Mouse (Mus musculus): ENCODE measurements at regions not wholly inside any gene's neighbourhood (a gene's known extent, or its start where the extent isn't known, plus 50 kb on each side); places are given as distances from the start of the nearest gene placed in this dataset.

GRCm38 (mm10) chr8:23314275-23315123, 903.3 kb downstream of the Mrps31 start:
- peak in 1 of 2 experiments; percentile 5 for DNase-seq (ENCODE audit: low spot score in 2 of 2)

- peak in 1 of 2 experiments; percentile 28 for DNase-seq (ENCODE audit: low spot score in 2 of 2)
These were observed 908.4 kb downstream of the Mrps31 start for GRCm38 (mm10) chr8:23319556-23319955.

GRCm38 (mm10) chr8:23321166-23321565, 910.0 kb downstream of the Mrps31 start:
- DNase-seq (ENCODE audit: low spot score in 2 of 2) = peak in 1 of 2 experiments; percentile 2

GRCm38 (mm10) chr8:23327283-23327682, 916.1 kb downstream of the Mrps31 start:
- DNase-seq (ENCODE audit: low spot score in 2 of 2) = no peak

- DNase-seq (ENCODE audit: low spot score in 2 of 2) = peak in 1 of 2 experiments; percentile 20
These were observed 933.0 kb downstream of the Mrps31 start for GRCm38 (mm10) chr8:23344161-23344560.

- DNase-seq (ENCODE audit: low spot score in 2 of 2) = no peak
These were observed 940.3 kb downstream of the Mrps31 start for GRCm38 (mm10) chr8:23351367-23351930.

- DNase-seq (ENCODE audit: low spot score in 2 of 2) = no peak
These were observed 941.3 kb downstream of the Mrps31 start for GRCm38 (mm10) chr8:23352259-23353106.

- no peak for DNase-seq (ENCODE audit: low spot score in 2 of 2)
These were observed 949.0 kb downstream of the Mrps31 start for GRCm38 (mm10) chr8:23360061-23360622.

GRCm38 (mm10) chr8:23360850-23361274, 949.7 kb downstream of the Mrps31 start:
- DNase-seq (ENCODE audit: low spot score in 2 of 2) = no peak
